Mouse (Mus musculus) limb, embryonic 14.5 days (tissue): ENCODE measurements around the gene Spata3. TPM values are rescaled to one million over a fixed set of nuclear protein-coding genes. Genes with fewer than 3 reads are reported as not detected.
"Not testable (repeated sequence)": the region's sequence is repeated elsewhere in the genome, so short reads cannot be mapped to it uniquely, and the experiment has no call there.

ENCODE experiments used
- ATAC-seq: fragments of 200-750 bp; cut with Nextera tagmentation; 2 replicates; pipeline ENCODE4 v1.8.0; 2017; ENCODE audit warnings: low read depth, moderate number of reproducible peaks, moderate TSS enrichment; ENCODE audit not compliant: low FRiP score
- DNase-seq: peaks from one replicate; pipeline ENCODE4 v3.0.0-alpha.2; 2015; ENCODE audit warnings: low spot score
- H3K27ac ChIP-seq: fragments of 300-500 bp; sonication (generic); replicated peaks from 2 replicates; pipeline ENCODE4 v1.5.1; 2014; ENCODE audit warnings: low read depth, mild to moderate bottlenecking, low read length, moderate library complexity, mixed read lengths
- H3K27me3 ChIP-seq: fragments of 300-500 bp; sonication (generic); 2 replicates; pipeline ENCODE4 v1.6.1; 2014; ENCODE audit warnings: low read length, mixed read lengths; ENCODE audit not compliant: control insufficient read depth, insufficient read depth
- H3K36me3 ChIP-seq: fragments of 300-500 bp; sonication (generic); 2 replicates; pipeline ENCODE4 v1.6.1; 2014; ENCODE audit warnings: mild to moderate bottlenecking, low read length, moderate library complexity, mixed read lengths; ENCODE audit not compliant: control insufficient read depth, insufficient read depth
- H3K4me1 ChIP-seq: fragments of 300-500 bp; sonication (generic); 2 replicates; pipeline ENCODE4 v1.6.1; 2014; ENCODE audit warnings: antibody characterized with exemption, low read length, mixed read lengths; ENCODE audit not compliant: control insufficient read depth, insufficient read depth
- H3K4me2 ChIP-seq: fragments of 300-500 bp; sonication (generic); replicated peaks from 2 replicates; pipeline ENCODE4 v1.6.1; 2014; ENCODE audit warnings: low read depth, mild to moderate bottlenecking, low read length, moderate library complexity; ENCODE audit not compliant: severe bottlenecking
- H3K4me3 ChIP-seq: fragments of 300-500 bp; sonication (generic); replicated peaks from 2 replicates; pipeline ENCODE4 v1.5.1; 2014; ENCODE audit warnings: low read length
- H3K9ac ChIP-seq: fragments of 300-500 bp; sonication (generic); 2 replicates; pipeline ENCODE4 v1.6.1; 2014; ENCODE audit warnings: mild to moderate bottlenecking, low read depth, low read length, moderate library complexity; ENCODE audit not compliant: severe bottlenecking
- H3K9me3 ChIP-seq: fragments of 300-500 bp; sonication (generic); 2 replicates; pipeline ENCODE4 v1.6.1; 2016; ENCODE audit warnings: low read length; ENCODE audit not compliant: control insufficient read depth
- POLR2A ChIP-seq: fragments of 200-500 bp; IDR thresholded peaks from 2 replicates; pipeline ENCODE4 v1.8.0; 2012; ENCODE audit warnings: inconsistent platforms, mild to moderate bottlenecking, moderate library complexity, borderline replicate concordance; ENCODE audit not compliant: insufficient read depth, insufficient read length; ENCODE audit errors: extremely low read depth
- WGBS: fragments of 180-500 bp; shearing (Covaris S2); extraction: QIAGEN DNeasy Blood & Tissue Kit; methylation state at CpG from one replicate; pipeline ENCODE4 v1.1.7; 2014; 5-methylcytosine and 5-hydroxymethylcytosine counted together
- polyA plus RNA-seq, 2 experiments: library from polyadenylated mRNA; depleted of rRNA in 1 of 2; stranded (reverse) in 1 of 2; unstranded in 1 of 2; fragments of >200 nt; fragmentation: Nextera tagmentation in 1 of 2; extraction: Ambion mirVana in 1 of 2; gene quantifications; 2 replicates each; pipeline versions ENCODE4 v1.2.1 to v1.2.3; 2012 to 2014

The Spata3 gene
- polyA plus RNA-seq, 2 experiments: not detected

DNA sequence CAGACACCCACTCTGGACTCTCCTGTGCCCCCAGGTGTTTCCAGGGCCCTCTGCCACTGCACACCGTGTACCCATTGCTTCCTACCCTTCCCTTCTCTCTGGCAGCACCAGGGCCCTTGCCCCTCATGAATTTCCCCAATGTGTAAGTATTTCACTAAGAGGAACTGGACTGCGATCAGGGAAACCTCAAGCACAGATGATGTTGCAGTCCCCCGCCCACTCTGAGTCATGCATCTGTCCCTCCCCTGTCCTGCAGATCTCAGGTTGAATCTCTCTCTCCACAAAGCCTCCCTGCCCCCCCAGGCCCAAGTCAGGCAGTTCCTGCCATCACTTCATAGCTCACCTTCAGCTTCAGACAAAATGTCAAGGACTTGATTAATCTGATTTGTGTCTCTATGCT lies 38.9 kb upstream of the Spata3 start:
- 77% methylated on average over 3 of the region's 3 CpGs for WGBS
- no peak overlapping the region for H3K9ac ChIP-seq
- H3K27me3 ChIP-seq: no peaks in the 10 kb centered on the region
- H3K4me2 ChIP-seq: no peak overlapping the region
- no peak overlapping the region for H3K27ac ChIP-seq
- ATAC-seq (no peak), DNase-seq (no peak)
- no peaks in the 10 kb centered on the region for H3K36me3 ChIP-seq
- no peaks in the 10 kb centered on the region for H3K9me3 ChIP-seq
- H3K4me3 ChIP-seq: no peak overlapping the region
- no peaks in the 10 kb centered on the region for H3K4me1 ChIP-seq
- no peak for TF ChIP-seq POLR2A

DNA sequence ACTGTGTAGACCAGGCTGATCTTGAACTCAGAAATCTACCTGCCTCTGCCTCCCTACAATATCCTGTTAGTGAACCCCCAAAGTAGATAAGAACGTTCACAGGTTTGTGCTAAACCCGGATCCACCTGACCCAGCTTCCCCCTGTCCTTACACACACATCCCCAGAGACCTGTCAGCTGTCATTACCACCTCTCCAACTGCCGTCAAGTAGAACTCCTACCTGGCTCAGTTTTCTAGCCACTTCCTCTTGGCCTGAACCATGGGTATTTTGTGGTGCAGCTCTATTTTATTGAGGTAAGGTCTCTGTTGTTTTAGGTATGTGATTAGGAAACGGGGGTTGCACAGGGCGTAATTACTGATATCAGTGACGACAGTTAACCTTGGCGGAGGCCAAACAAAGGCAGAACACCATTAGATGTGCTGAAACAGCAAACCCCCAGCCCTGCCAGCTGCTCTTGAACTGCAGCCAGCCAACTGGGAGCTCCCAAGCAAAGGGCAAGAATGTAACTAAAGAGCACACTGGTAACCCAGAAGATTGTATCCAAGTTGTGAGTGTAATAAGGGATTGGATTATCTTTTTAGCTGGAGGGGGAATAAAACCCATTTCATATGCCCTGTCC lies 34.8 kb upstream of the Spata3 start:
- ATAC-seq (no peak), DNase-seq (no peak)
- 55% methylated on average over 7 of the region's 7 CpGs for WGBS

DNA sequence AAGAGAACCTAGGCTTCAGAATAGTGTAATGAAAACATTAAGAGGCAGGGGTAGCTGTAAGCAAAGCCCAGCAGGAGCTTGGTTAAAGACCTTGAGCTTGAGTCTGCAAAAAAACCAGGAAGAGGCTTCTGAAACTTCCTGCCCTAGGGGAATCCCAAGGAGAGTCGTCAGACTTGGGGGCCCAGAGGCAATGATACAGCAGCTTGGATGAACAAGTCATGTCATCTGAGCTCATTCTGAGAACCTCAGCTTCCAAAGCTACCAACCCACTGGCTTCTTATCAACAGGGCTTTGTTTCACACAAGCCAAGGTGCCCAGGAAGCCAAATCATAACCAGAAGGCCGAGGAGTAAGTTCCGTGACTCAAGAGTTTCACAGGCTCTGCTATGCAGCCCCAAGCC lies 30.8 kb upstream of the Spata3 start:
- H3K9ac ChIP-seq: no peak overlapping the region

More for the DNA sequence above, 34.8 kb upstream of the Spata3 start:
- Histone ChIP-seq H3K36me3 (no peaks in the 10 kb centered on the region), H3K4me1 (no peaks in the 10 kb centered on the region), H3K4me2 (no peak overlapping the region), H3K9me3 (no peaks in the 10 kb centered on the region), H3K4me3 (no peak overlapping the region), H3K27ac (no peak overlapping the region), H3K27me3 (no peaks in the 10 kb centered on the region), H3K9ac (no peak overlapping the region)
- TF ChIP-seq POLR2A: no peak

DNA sequence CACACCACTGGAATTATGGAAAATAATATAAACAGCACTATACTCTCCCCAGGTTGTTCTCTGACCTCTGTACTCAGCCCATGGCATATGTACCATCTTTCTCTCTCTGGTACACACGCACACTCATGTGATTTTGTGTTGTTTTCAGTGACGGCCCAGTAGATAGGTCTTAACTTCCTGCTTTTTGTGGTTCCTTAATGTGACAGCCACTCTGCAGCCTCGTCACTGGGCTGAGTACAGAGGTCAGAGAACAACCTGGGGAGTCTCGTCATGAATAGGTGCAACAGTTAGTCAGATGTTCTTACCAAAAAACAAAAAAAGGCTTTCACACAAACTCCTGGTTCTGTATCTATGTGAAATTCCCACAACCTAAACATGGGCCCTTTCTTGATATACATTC lies 28.3 kb upstream of the Spata3 start:
- no peaks in the 10 kb centered on the region for H3K4me1 ChIP-seq
- no peaks in the 10 kb centered on the region for H3K36me3 ChIP-seq
- no peaks in the 10 kb centered on the region for H3K9me3 ChIP-seq
- no peak overlapping the region for H3K27ac ChIP-seq
- no peak overlapping the region for H3K9ac ChIP-seq
- no peak for ATAC-seq
- TF ChIP-seq POLR2A: no peak
- H3K27me3 ChIP-seq: no peaks in the 10 kb centered on the region
- no peak for DNase-seq
- H3K4me2 ChIP-seq: no peak overlapping the region
- H3K4me3 ChIP-seq: no peak overlapping the region
- WGBS: 78% methylated on average over 4 of the region's 4 CpGs

More for the DNA sequence above, 30.8 kb upstream of the Spata3 start:
- Histone ChIP-seq H3K4me3 (no peak overlapping the region), H3K4me1 (no peaks in the 10 kb centered on the region), H3K27ac (no peak overlapping the region), H3K36me3 (no peaks in the 10 kb centered on the region), H3K9me3 (no peaks in the 10 kb centered on the region), H3K27me3 (no peaks in the 10 kb centered on the region), H3K4me2 (no peak overlapping the region)
- TF ChIP-seq POLR2A: no peak
- no peak for ATAC-seq
- 77% methylated on average over 3 of the region's 3 CpGs for WGBS
- no peak for DNase-seq

DNA sequence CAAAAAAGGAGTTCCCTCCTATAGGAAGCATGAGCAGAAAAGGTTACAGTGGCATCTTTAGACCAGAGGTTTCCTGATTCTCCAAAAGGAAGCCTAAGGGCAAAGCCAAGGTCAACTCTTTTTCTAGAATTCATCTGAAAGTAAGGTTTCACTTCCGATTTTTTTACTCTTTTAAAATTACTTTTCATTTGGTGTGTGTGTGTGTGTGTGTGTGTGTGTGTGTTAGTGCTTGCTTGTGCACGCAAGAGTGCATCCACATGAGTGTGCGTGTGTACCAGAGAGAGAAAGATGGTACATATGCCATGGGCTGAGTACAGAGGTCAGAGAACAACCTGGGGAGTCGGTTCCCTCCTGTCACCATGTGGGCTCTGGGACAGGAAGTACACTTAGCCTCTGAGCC lies 27.7 kb upstream of the Spata3 start:
- not testable (repeated sequence) for H3K9ac ChIP-seq, H3K4me3 ChIP-seq, H3K27ac ChIP-seq, H3K4me2 ChIP-seq, ATAC-seq, DNase-seq, H3K27me3 ChIP-seq, H3K36me3 ChIP-seq, H3K4me1 ChIP-seq, H3K9me3 ChIP-seq
- WGBS: 85% methylated on average over 4 of the region's 4 CpGs

DNA sequence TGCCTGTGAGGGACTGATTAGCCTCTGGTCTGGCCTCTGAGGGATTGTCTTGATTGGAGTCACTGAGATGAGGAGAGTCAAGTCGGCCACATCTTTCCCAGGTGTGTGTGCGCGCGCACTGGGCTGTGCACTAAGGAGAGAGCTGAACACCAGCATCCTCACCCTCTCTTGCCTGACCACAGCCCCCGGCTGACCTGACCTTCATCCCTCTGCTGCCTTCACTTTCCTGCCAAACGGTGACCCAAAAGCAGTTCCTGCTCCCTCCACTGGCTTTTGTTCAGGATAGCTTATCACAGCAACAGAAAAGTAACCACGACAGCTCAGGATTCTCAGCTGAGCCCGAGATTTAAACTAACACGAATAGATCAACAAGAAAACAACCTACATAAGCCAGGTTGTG lies 24.4 kb upstream of the Spata3 start:
- no peaks in the 10 kb centered on the region for H3K36me3 ChIP-seq
- H3K27me3 ChIP-seq: no peaks in the 10 kb centered on the region
- H3K9me3 ChIP-seq: no peaks in the 10 kb centered on the region
- ATAC-seq: no peak
- no peaks in the 10 kb centered on the region for H3K4me1 ChIP-seq
- TF ChIP-seq POLR2A: no peak
- no peak overlapping the region for H3K4me3 ChIP-seq
- no peak overlapping the region for H3K4me2 ChIP-seq
- no peak overlapping the region for H3K9ac ChIP-seq
- no peak for DNase-seq
- WGBS: 83% methylated on average over 9 of the region's 9 CpGs
- H3K27ac ChIP-seq: no peak overlapping the region
